ENCODE assay signal across 9 mouse cellular contexts in genomic region chr3:85015667-85016066, GRCm38 (mm10).
DNase-seq lines count a peak whose midpoint lies in the region; ATAC-seq and TF ChIP-seq lines count a peak whose summit lies in the region.
"Had no signal": no experiment of that assay in that cellular context is flagged by ENCODE, and none has a peak within 500 bp of the region (broad histone marks: within the 10 kb centered on the region; RNA-seq: fewer than 3 reads in every experiment).

No protein-coding gene starts in this region.

- DNase-seq in heart, adult 9 months (ENCODE audit: low spot score in 2 of 2), result no peak
- peak; percentile 26 to 35 for DNase-seq in cerebellum, adult 2 months
- DNase-seq in frontal cortex, postnatal 36 days (ENCODE audit: low spot score in 2 of 2), result peak; percentile 71 to 88
- DNase-seq in gastrocnemius, postnatal 4 days (ENCODE audit: low spot score in 2 of 2), result no peak
- no peak for DNase-seq in adrenal gland, adult (ENCODE audit: inconsistent age in 2 of 2, low spot score in 1 of 2)
- DNase-seq in retina, postnatal 1 day, result no peak

- no peak overlapping the region for H3K27ac ChIP-seq in heart, embryonic 12.5 days (ENCODE audit: poor library complexity, severe bottlenecking)
- H3K27ac ChIP-seq in cerebellum, adult 2 months (ENCODE audit: insufficient read depth, low read length), result no peak overlapping the region
- H3K27ac ChIP-seq in limb, embryonic 13.5 days, result no peak overlapping the region
- H3K27ac ChIP-seq: heart, embryonic 15.5 days had no signal

- no peak for TF ChIP-seq CTCF in cerebellum, adult 2 months (IDR thresholded peaks at IDR 0.05; ENCODE audit: borderline replicate concordance, insufficient read depth, low read depth, low read length)

- WGBS in heart, embryonic 12.5 days, result 29% methylated on average over 9 of the region's 9 CpGs
- WGBS in cerebellum, adult 2 months, result 25% methylated on average over 9 of the region's 9 CpGs
- 50% methylated on average over 9 of the region's 9 CpGs for WGBS in limb, embryonic 13.5 days

- H3K36me3 ChIP-seq in heart, embryonic 12.5 days, result no peaks in the 10 kb centered on the region
- H3K36me3 ChIP-seq in limb, embryonic 13.5 days, result no peaks in the 10 kb centered on the region
- H3K36me3 ChIP-seq: heart, embryonic 15.5 days had no signal

- ATAC-seq in heart, embryonic 12.5 days (ENCODE audit: insufficient number of reproducible peaks, low FRiP score), result no peak
- peak; percentile 57; the same call in 1 of the 2 replicates for ATAC-seq in limb, embryonic 13.5 days (ENCODE audit: low FRiP score, low read depth)

- H3K9ac ChIP-seq in heart, embryonic 12.5 days, result no peak overlapping the region
- no peak overlapping the region for H3K9ac ChIP-seq in limb, embryonic 13.5 days
- H3K9ac ChIP-seq: heart, embryonic 15.5 days had no signal

- H3K4me2 ChIP-seq in heart, embryonic 12.5 days, result peak overlapping the region; percentile 24; the same call in 1 of the 2 replicates
- H3K4me2 ChIP-seq in limb, embryonic 13.5 days (replicated peaks), result no peak overlapping the region
- H3K4me2 ChIP-seq: heart, embryonic 15.5 days had no signal

- peaks cover 6% of the 10 kb centered on the region for H3K4me1 ChIP-seq in heart, embryonic 12.5 days (replicated peaks)
- H3K4me1 ChIP-seq in cerebellum, adult 2 months (ENCODE audit: control insufficient read depth, insufficient read depth, low read length), result peaks cover 11% of the 10 kb centered on the region
- H3K4me1 ChIP-seq in limb, embryonic 13.5 days, result no peaks in the 10 kb centered on the region

- no peaks in the 10 kb centered on the region for H3K27me3 ChIP-seq in heart, embryonic 12.5 days (replicated peaks)
- H3K27me3 ChIP-seq in cerebellum, adult 2 months (ENCODE audit: control insufficient read depth, insufficient read depth, low read length), result no peaks in the 10 kb centered on the region
- H3K27me3 ChIP-seq in limb, embryonic 13.5 days, result no peaks in the 10 kb centered on the region
- H3K27me3 ChIP-seq: heart, embryonic 15.5 days had no signal

- H3K9me3 ChIP-seq in heart, embryonic 12.5 days (replicated peaks), result no peaks in the 10 kb centered on the region
- no peaks in the 10 kb centered on the region for H3K9me3 ChIP-seq in limb, embryonic 13.5 days
- H3K9me3 ChIP-seq: heart, embryonic 15.5 days had no signal

- TF ChIP-seq POLR2A in cerebellum, adult 2 months (IDR thresholded peaks at IDR 0.05; ENCODE audit: borderline replicate concordance, insufficient read depth, low read length), result no peak

- no peak overlapping the region for H3K4me3 ChIP-seq in heart, embryonic 12.5 days
- H3K4me3 ChIP-seq in cerebellum, adult 2 months (replicated peaks; ENCODE audit: insufficient read depth, low read depth, low read length), result no peak overlapping the region
- H3K4me3 ChIP-seq in limb, embryonic 13.5 days, result no peak overlapping the region
- H3K4me3 ChIP-seq: heart, embryonic 15.5 days had no signal

Comparison
In these comparisons a context has a peak if more than half of its experiments do, and no peak if none do; other contexts are left out.
1. DNase-seq: peak in cerebellum, adult 2 months (2 of 2) and frontal cortex, postnatal 36 days (2 of 2); none in heart, adult 9 months (0 of 2), gastrocnemius, postnatal 4 days (0 of 2), adrenal gland, adult (0 of 2) and retina, postnatal 1 day (single experiment).